Mouse (Mus musculus) hematopoietic stem cell, adult 5-6 weeks (primary cell): ENCODE results near the gene Cisd1. TPM values are rescaled to one million over a fixed set of nuclear protein-coding genes. Genes with fewer than 3 reads are reported as not detected.
A peak's percentile ranks its signal among the peaks of the same experiment; 100 is the strongest.

Experiments used
- ATAC-seq, 2 experiments: fragments of 125-278 bp in 1 of 2; replicated peaks in 1 of 2; 2 replicates each; pipeline ENCODE4 v1.8.0; 2016 to 2017; ENCODE audit warnings: inconsistent platforms in 2 of 2, mild to moderate bottlenecking in 2 of 2, moderate number of reproducible peaks in 2 of 2, low read depth in 1 of 2, moderate TSS enrichment in 1 of 2; ENCODE audit not compliant: low FRiP score in 2 of 2, poor library complexity in 2 of 2, severe bottlenecking in 2 of 2, insufficient read depth in 1 of 2, low TSS enrichment in 1 of 2
- total RNA-seq: library from RNA; stranded (forward); fragments of 172-1452, 232-1000 nt; gene quantifications from 2 replicates; pipeline ENCODE4 v1.2.3, GENCODE M21; 2017

Gene Cisd1
- total RNA-seq, 1 experiment from 2014 or later: 16.9 TPM

GRCm38 (mm10) chr10:71337733-71338132 lies 7.0 kb downstream of the Cisd1 start:
- ATAC-seq: no peak

GRCm38 (mm10) chr10:71332859-71333258 lies 11.9 kb downstream of the Cisd1 start:
- ATAC-seq: no peak

- peak in 1 of 2 experiments; percentile 22; a peak in 1 of 4 replicates for ATAC-seq
Observed at GRCm38 (mm10) chr10:71332376-71332775, 12.4 kb downstream of the Cisd1 start.

- no peak for ATAC-seq
Observed at GRCm38 (mm10) chr10:71331908-71332307, 12.8 kb downstream of the Cisd1 start.

GRCm38 (mm10) chr10:71330070-71330469 lies 14.7 kb downstream of the Cisd1 start:
- no peak for ATAC-seq

- no peak for ATAC-seq
Observed at GRCm38 (mm10) chr10:71329295-71329694, 15.5 kb downstream of the Cisd1 start.

GRCm38 (mm10) chr10:71328870-71329269 lies 15.9 kb downstream of the Cisd1 start:
- no peak for ATAC-seq

- no peak for ATAC-seq
Observed at GRCm38 (mm10) chr10:71328382-71328781, 16.4 kb downstream of the Cisd1 start.

GRCm38 (mm10) chr10:71327386-71327785 lies 17.4 kb downstream of the Cisd1 start:
- no peak for ATAC-seq

- ATAC-seq: peak; percentile 81 to 87
Observed at GRCm38 (mm10) chr10:71326789-71327188, 18.0 kb downstream of the Cisd1 start.

- no peak for ATAC-seq
Observed at GRCm38 (mm10) chr10:71326123-71326522, 18.6 kb downstream of the Cisd1 start.

- ATAC-seq: no peak
Observed at GRCm38 (mm10) chr10:71323669-71324068, 21.1 kb downstream of the Cisd1 start.

- no peak for ATAC-seq
Observed at GRCm38 (mm10) chr10:71316497-71316896, 28.3 kb downstream of the Cisd1 start.

GRCm38 (mm10) chr10:71316056-71316455 lies 28.7 kb downstream of the Cisd1 start:
- ATAC-seq: no peak

GRCm38 (mm10) chr10:71314596-71314995 lies 30.2 kb downstream of the Cisd1 start:
- no peak for ATAC-seq

- ATAC-seq: no peak
Observed at GRCm38 (mm10) chr10:71310288-71310687, 34.5 kb downstream of the Cisd1 start.

- no peak; a peak in 1 of 4 replicates for ATAC-seq
Observed at GRCm38 (mm10) chr10:71308199-71308598, 36.6 kb downstream of the Cisd1 start.

- peak; percentile 23 to 54; a peak in 2 of 4 replicates for ATAC-seq
Observed at GRCm38 (mm10) chr10:71306759-71307158, 38.0 kb downstream of the Cisd1 start.

GRCm38 (mm10) chr10:71306190-71306589 lies 38.6 kb downstream of the Cisd1 start:
- peak; percentile 87 to 92 for ATAC-seq

GRCm38 (mm10) chr10:71302490-71302889 lies 42.3 kb downstream of the Cisd1 start:
- peak; percentile 40 to 51; a peak in 2 of 4 replicates for ATAC-seq
